Mouse (Mus musculus): ENCODE results near the gene Mkrn3.

Mkrn3 gene

GRCm38 (mm10) chr7:62377313-62377712 is 42.6 kb downstream of the Mkrn3 start:
- DNase-seq, result peak in 1 of 2 experiments; percentile 3

- no peak for DNase-seq
Observed at GRCm38 (mm10) chr7:62376510-62377304, 43.2 kb downstream of the Mkrn3 start, which contains the start of gene Magel2. Gene Magel2 (plus strand): TSS chr7:62377010.

GRCm38 (mm10) chr7:62375658-62376057 is 44.3 kb downstream of the Mkrn3 start:
- no peak for DNase-seq

Data from spleen, adult 18-20 months (tissue).